Mouse (Mus musculus): ENCODE measurements at regions not wholly inside any gene's neighbourhood (a gene's known extent, or its start where the extent isn't known, plus 50 kb on each side); places are given as distances from the start of the nearest gene placed in this dataset.

- 96% methylated on average over 8 of the region's 8 CpGs for WGBS
- H3K36me3 ChIP-seq (ENCODE audit: control insufficient read depth, insufficient read depth, low read length): no peaks in the 10 kb centered on the region
- no peak for DNase-seq
- no peak overlapping the region for H3K4me3 ChIP-seq (ENCODE audit: insufficient read depth, low read depth, low read length)
- no peak for TF ChIP-seq CTCF (conservative IDR thresholded peaks at IDR 0.05; ENCODE audit: insufficient read depth, insufficient read length, low read depth, low read length)
- TF ChIP-seq POLR2A (IDR thresholded peaks at IDR 0.05; ENCODE audit: low read depth, low read length): no peak
- no peaks in the 10 kb centered on the region for H3K4me1 ChIP-seq (ENCODE audit: control insufficient read depth, insufficient read depth, low read length)
- no peaks in the 10 kb centered on the region; the same call in 1 of the 2 replicates for H3K27me3 ChIP-seq (replicated peaks; ENCODE audit: control insufficient read depth, insufficient read depth, low read length)
- H3K27ac ChIP-seq (ENCODE audit: insufficient read depth, low read depth, low read length): no peak overlapping the region
Measured at GRCm38 (mm10) chr16:93181497-93181896, 355.5 kb upstream of the Runx1 start.

GRCm38 (mm10) chr16:93180213-93180612 is 354.3 kb upstream of the Runx1 start:
- Histone ChIP-seq H3K27me3 (replicated peaks; ENCODE audit: control insufficient read depth, insufficient read depth, low read length) (no peaks in the 10 kb centered on the region; the same call in 1 of the 2 replicates), H3K36me3 (ENCODE audit: control insufficient read depth, insufficient read depth, low read length) (no peaks in the 10 kb centered on the region), H3K4me3 (ENCODE audit: insufficient read depth, low read depth, low read length) (no peak overlapping the region), H3K27ac (ENCODE audit: insufficient read depth, low read depth, low read length) (no peak overlapping the region), H3K4me1 (ENCODE audit: control insufficient read depth, insufficient read depth, low read length) (no peaks in the 10 kb centered on the region)
- TF ChIP-seq POLR2A (IDR thresholded peaks at IDR 0.05; ENCODE audit: low read depth, low read length) (no peak), CTCF (conservative IDR thresholded peaks at IDR 0.05; ENCODE audit: insufficient read depth, insufficient read length, low read depth, low read length) (no peak)
- DNase-seq: no peak
- WGBS: 60% methylated on average over 5 of the region's 5 CpGs

GRCm38 (mm10) chr16:93166667-93167066 is 340.7 kb upstream of the Runx1 start:
- Histone ChIP-seq H3K27ac (ENCODE audit: insufficient read depth, low read depth, low read length) (no peak overlapping the region), H3K4me1 (ENCODE audit: control insufficient read depth, insufficient read depth, low read length) (no peaks in the 10 kb centered on the region), H3K27me3 (replicated peaks; ENCODE audit: control insufficient read depth, insufficient read depth, low read length) (no peaks in the 10 kb centered on the region), H3K36me3 (ENCODE audit: control insufficient read depth, insufficient read depth, low read length) (no peaks in the 10 kb centered on the region), H3K4me3 (ENCODE audit: insufficient read depth, low read depth, low read length) (no peak overlapping the region)
- 95% methylated on average over 3 of the region's 3 CpGs for WGBS
- TF ChIP-seq CTCF (conservative IDR thresholded peaks at IDR 0.05; ENCODE audit: insufficient read depth, insufficient read length, low read depth, low read length): no peak
- no peak for DNase-seq

- whole genome bisulfite sequencing: 82% methylated on average over 8 of the region's 8 CpGs
- TF ChIP-seq CTCF (conservative IDR thresholded peaks at IDR 0.05; ENCODE audit: insufficient read depth, insufficient read length, low read depth, low read length) (0 out of 2 replicates have a peak, but pooled peaks have one; percentile 26), POLR2A (IDR thresholded peaks at IDR 0.05; ENCODE audit: low read depth, low read length) (no peak)
- no peak for DNase-seq
Measured at GRCm38 (mm10) chr16:93158526-93159226, 332.7 kb upstream of the Runx1 start.

GRCm38 (mm10) chr16:93153545-93154329 is 327.8 kb upstream of the Runx1 start:
- H3K27ac ChIP-seq (ENCODE audit: insufficient read depth, low read depth, low read length): no peak overlapping the region
- DNase-seq: no peak
- no peak overlapping the region for H3K4me3 ChIP-seq (ENCODE audit: insufficient read depth, low read depth, low read length)
- no peaks in the 10 kb centered on the region for H3K4me1 ChIP-seq (ENCODE audit: control insufficient read depth, insufficient read depth, low read length)
- H3K36me3 ChIP-seq (ENCODE audit: control insufficient read depth, insufficient read depth, low read length): no peaks in the 10 kb centered on the region
- 88% methylated on average over 14 of the region's 14 CpGs for WGBS
- H3K27me3 ChIP-seq (replicated peaks; ENCODE audit: control insufficient read depth, insufficient read depth, low read length): no peaks in the 10 kb centered on the region
- TF ChIP-seq CTCF (conservative IDR thresholded peaks at IDR 0.05; ENCODE audit: insufficient read depth, insufficient read length, low read depth, low read length): no peak
- no peak for TF ChIP-seq POLR2A (IDR thresholded peaks at IDR 0.05; ENCODE audit: low read depth, low read length)

More at GRCm38 (mm10) chr16:93158526-93159226, 332.7 kb upstream of the Runx1 start:
- no peaks in the 10 kb centered on the region for H3K36me3 ChIP-seq (ENCODE audit: control insufficient read depth, insufficient read depth, low read length)
- no peaks in the 10 kb centered on the region for H3K4me1 ChIP-seq (ENCODE audit: control insufficient read depth, insufficient read depth, low read length)
- no peaks in the 10 kb centered on the region for H3K27me3 ChIP-seq (replicated peaks; ENCODE audit: control insufficient read depth, insufficient read depth, low read length)
- H3K4me3 ChIP-seq (ENCODE audit: insufficient read depth, low read depth, low read length): no peak overlapping the region
- H3K27ac ChIP-seq (ENCODE audit: insufficient read depth, low read depth, low read length): no peak overlapping the region

- no peak for TF ChIP-seq CTCF (conservative IDR thresholded peaks at IDR 0.05; ENCODE audit: insufficient read depth, insufficient read length, low read depth, low read length)
- TF ChIP-seq POLR2A (IDR thresholded peaks at IDR 0.05; ENCODE audit: low read depth, low read length): no peak
- no peak overlapping the region for H3K4me3 ChIP-seq (ENCODE audit: insufficient read depth, low read depth, low read length)
- no peaks in the 10 kb centered on the region for H3K36me3 ChIP-seq (ENCODE audit: control insufficient read depth, insufficient read depth, low read length)
- H3K27me3 ChIP-seq (replicated peaks; ENCODE audit: control insufficient read depth, insufficient read depth, low read length): no peaks in the 10 kb centered on the region
- DNase-seq: no peak
- no peak overlapping the region for H3K27ac ChIP-seq (ENCODE audit: insufficient read depth, low read depth, low read length)
- WGBS: 42% methylated on average over 14 of the region's 14 CpGs
- H3K4me1 ChIP-seq (ENCODE audit: control insufficient read depth, insufficient read depth, low read length): no peaks in the 10 kb centered on the region
Measured at GRCm38 (mm10) chr16:93152765-93153489, 327.0 kb upstream of the Runx1 start.

GRCm38 (mm10) chr16:93152057-93152456 is 326.1 kb upstream of the Runx1 start:
- no peak overlapping the region for H3K4me3 ChIP-seq (ENCODE audit: insufficient read depth, low read depth, low read length)
- 100% methylated on average over 1 of the region's 1 CpGs for WGBS
- no peak overlapping the region for H3K27ac ChIP-seq (ENCODE audit: insufficient read depth, low read depth, low read length)
- no peak for DNase-seq
- H3K27me3 ChIP-seq (replicated peaks; ENCODE audit: control insufficient read depth, insufficient read depth, low read length): no peaks in the 10 kb centered on the region
- H3K36me3 ChIP-seq (ENCODE audit: control insufficient read depth, insufficient read depth, low read length): no peaks in the 10 kb centered on the region
- H3K4me1 ChIP-seq (ENCODE audit: control insufficient read depth, insufficient read depth, low read length): no peaks in the 10 kb centered on the region
- TF ChIP-seq CTCF (conservative IDR thresholded peaks at IDR 0.05; ENCODE audit: insufficient read depth, insufficient read length, low read depth, low read length) (no peak), POLR2A (IDR thresholded peaks at IDR 0.05; ENCODE audit: low read depth, low read length) (no peak)

Measured in kidney, adult 2 months (tissue).